Mouse (Mus musculus): Measurements from ENCODE around the gene Serpina9. TPM values are rescaled to one million over a fixed set of nuclear protein-coding genes. Genes with fewer than 3 reads are reported as not detected.

The Serpina9 gene
- polyA plus RNA-seq (2014; fragmentation: Illumina TruSeq; extraction: RNeasy Lipid Tissue Mini Kit (QIAGEN cat#74804); ENCODE audit: low read depth, low replicate concordance) = not detected

DNA sequence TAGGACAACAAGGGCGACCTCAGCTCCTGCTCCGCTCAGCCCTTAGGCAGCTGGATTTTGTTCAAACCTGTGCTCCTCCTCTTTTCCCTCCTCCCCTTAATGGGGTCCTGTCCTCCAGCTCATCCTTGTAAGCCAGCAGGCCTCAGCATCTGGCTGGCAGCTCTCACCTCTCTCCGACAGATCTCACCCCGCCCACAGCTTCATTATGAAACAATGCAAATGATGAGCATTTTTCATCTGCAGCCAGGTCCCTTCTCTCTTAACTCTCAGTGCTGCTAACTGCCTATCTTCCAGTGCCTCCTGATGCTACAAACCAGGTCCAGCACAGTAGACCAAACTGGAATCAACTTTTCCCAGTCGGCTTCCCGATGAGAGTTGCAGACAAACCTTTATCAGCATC, at the start of gene Serpina9:
Gene Serpina9 (minus strand): TSS at position 136 of the 400 bp plus-strand sequence.

DNA sequence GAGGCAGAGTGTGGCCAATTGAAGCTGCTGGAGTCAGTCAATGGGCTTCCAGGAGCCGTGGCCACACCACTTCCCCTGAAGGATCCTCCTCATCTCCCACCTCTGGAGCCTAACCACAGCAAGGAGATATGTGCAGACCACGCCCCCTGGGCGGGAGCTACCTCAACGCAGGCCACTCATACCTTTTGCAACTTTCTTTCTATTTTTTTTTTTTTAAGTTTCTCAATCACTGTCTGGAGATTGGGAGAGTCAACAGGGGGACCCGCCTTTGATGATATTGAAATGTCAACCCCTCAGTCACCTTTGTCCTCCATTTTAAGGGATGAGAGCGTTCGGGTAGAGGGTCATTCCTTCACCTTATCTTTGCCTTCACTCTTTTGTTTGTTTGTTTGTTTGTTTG, 30.8 kb upstream of the Serpina9 start, which contains the start of gene Serpina12:
Gene Serpina12 (minus strand): TSS at position 101 of the 400 bp plus-strand sequence.

DNA sequence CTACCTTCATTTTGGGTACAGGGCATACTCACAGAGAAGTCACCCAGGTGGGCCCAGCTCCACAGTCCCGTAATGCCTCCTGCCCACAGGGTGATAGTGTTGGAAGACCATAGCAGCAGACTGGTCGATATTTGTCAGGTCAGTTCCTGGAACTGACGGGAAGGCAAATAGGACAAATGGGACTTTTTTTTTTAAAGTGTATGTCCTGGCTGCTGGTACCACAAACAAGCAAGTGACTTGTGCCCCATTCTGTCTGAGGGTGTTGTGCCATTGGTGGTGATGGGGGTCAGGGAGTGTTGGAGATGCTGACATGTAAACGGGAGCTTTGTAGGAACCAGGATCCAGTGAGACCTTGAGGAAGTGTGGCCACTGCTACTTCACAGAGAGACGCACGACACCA, 23.7 kb downstream of the Serpina9 start, which contains the start of gene Serpina11:
Gene Serpina11 (minus strand): TSS at position 101 of the 400 bp plus-strand sequence.

DNA sequence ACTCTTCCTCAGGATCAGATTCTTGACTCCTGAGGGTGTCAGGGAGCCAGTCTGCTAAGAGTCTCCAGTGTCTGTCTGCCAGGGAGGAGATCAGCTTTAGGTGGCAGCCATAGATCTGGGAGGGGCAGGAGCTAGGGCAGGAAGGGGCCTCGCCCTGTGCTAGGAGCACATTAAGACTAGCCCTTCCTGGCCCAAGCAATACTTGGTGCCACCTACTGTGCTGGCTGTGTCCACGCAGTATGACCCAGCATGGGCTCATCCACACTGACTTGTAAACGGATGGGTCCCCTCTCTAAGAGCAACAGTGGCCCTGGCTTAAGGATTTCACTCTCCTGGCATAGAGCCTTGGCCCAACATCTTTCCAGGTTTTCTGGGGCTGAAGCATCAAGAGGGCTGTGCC, 54.8 kb downstream of the Serpina9 start, which contains the start of gene Serpina1e:
Gene Serpina1e (minus strand): TSS at position 178 of the 400 bp plus-strand sequence.

Other genes with a start within 250 kb of the Serpina9 start
- gene Serpina1d, start 240.2 kb downstream of the Serpina9 start, polyA plus RNA-seq (2014; fragmentation: Illumina TruSeq; extraction: RNeasy Lipid Tissue Mini Kit (QIAGEN cat#74804); ENCODE audit: low read depth, low replicate concordance) = 31.0 TPM
- gene Serpina1b, start 183.4 kb downstream of the Serpina9 start, polyA plus RNA-seq (2014; fragmentation: Illumina TruSeq; extraction: RNeasy Lipid Tissue Mini Kit (QIAGEN cat#74804); ENCODE audit: low read depth, low replicate concordance) = 1.8 TPM
- gene Serpina1a, start 150.2 kb downstream of the Serpina9 start, polyA plus RNA-seq (2014; fragmentation: Illumina TruSeq; extraction: RNeasy Lipid Tissue Mini Kit (QIAGEN cat#74804); ENCODE audit: low read depth, low replicate concordance) = 8.7 TPM
- 1.6 TPM for gene Serpina1c, start 108.9 kb downstream of the Serpina9 start, polyA plus RNA-seq (2014; fragmentation: Illumina TruSeq; extraction: RNeasy Lipid Tissue Mini Kit (QIAGEN cat#74804); ENCODE audit: low read depth, low replicate concordance)
- not detected for gene Serpina1e, start 54.8 kb downstream of the Serpina9 start, polyA plus RNA-seq (2014; fragmentation: Illumina TruSeq; extraction: RNeasy Lipid Tissue Mini Kit (QIAGEN cat#74804); ENCODE audit: low read depth, low replicate concordance)
- not detected for gene Serpina11, start 23.8 kb downstream of the Serpina9 start, polyA plus RNA-seq (2014; fragmentation: Illumina TruSeq; extraction: RNeasy Lipid Tissue Mini Kit (QIAGEN cat#74804); ENCODE audit: low read depth, low replicate concordance)
- gene Serpina12, start 30.7 kb upstream of the Serpina9 start, polyA plus RNA-seq (2014; fragmentation: Illumina TruSeq; extraction: RNeasy Lipid Tissue Mini Kit (QIAGEN cat#74804); ENCODE audit: low read depth, low replicate concordance) = not detected
- not detected for gene Serpina5, start 87.4 kb upstream of the Serpina9 start, polyA plus RNA-seq (2014; fragmentation: Illumina TruSeq; extraction: RNeasy Lipid Tissue Mini Kit (QIAGEN cat#74804); ENCODE audit: low read depth, low replicate concordance)
- gene Serpina3a, start 99.0 kb upstream of the Serpina9 start, polyA plus RNA-seq (2014; fragmentation: Illumina TruSeq; extraction: RNeasy Lipid Tissue Mini Kit (QIAGEN cat#74804); ENCODE audit: low read depth, low replicate concordance) = not detected
- not detected for gene Serpina3b, start 114.2 kb upstream of the Serpina9 start, polyA plus RNA-seq (2014; fragmentation: Illumina TruSeq; extraction: RNeasy Lipid Tissue Mini Kit (QIAGEN cat#74804); ENCODE audit: low read depth, low replicate concordance)
- gene Serpina3c, start 140.1 kb upstream of the Serpina9 start, polyA plus RNA-seq (2014; fragmentation: Illumina TruSeq; extraction: RNeasy Lipid Tissue Mini Kit (QIAGEN cat#74804); ENCODE audit: low read depth, low replicate concordance) = not detected
- gene Serpina3f, start 200.8 kb upstream of the Serpina9 start, polyA plus RNA-seq (2014; fragmentation: Illumina TruSeq; extraction: RNeasy Lipid Tissue Mini Kit (QIAGEN cat#74804); ENCODE audit: low read depth, low replicate concordance) = 0.20 TPM
- not detected for gene Serpina3g, start 222.5 kb upstream of the Serpina9 start, polyA plus RNA-seq (2014; fragmentation: Illumina TruSeq; extraction: RNeasy Lipid Tissue Mini Kit (QIAGEN cat#74804); ENCODE audit: low read depth, low replicate concordance)
- gene Serpina3i, start 249.4 kb upstream of the Serpina9 start, polyA plus RNA-seq (2014; fragmentation: Illumina TruSeq; extraction: RNeasy Lipid Tissue Mini Kit (QIAGEN cat#74804); ENCODE audit: low read depth, low replicate concordance) = not detected

Data from kidney, adult 10 weeks (tissue).